Mouse (Mus musculus) lung, embryonic 15.5 days (tissue): Measurements from ENCODE around the gene Akr1b7. TPM values are rescaled to one million over a fixed set of nuclear protein-coding genes. Genes with fewer than 3 reads are reported as not detected.
"Not testable (repeated sequence)": the region's sequence is repeated elsewhere in the genome, so short reads cannot be mapped to it uniquely, and the experiment has no call there.

Experiments
- ATAC-seq: fragments of 200-750 bp; cut with Nextera tagmentation; 2 replicates; pipeline ENCODE4 v1.8.0; 2017; ENCODE audit warnings: moderate number of reproducible peaks, borderline replicate concordance; ENCODE audit not compliant: low FRiP score, low TSS enrichment; ENCODE audit errors: extremely low read depth
- H3K27ac ChIP-seq: fragments of 300-500 bp; sonication (generic); 2 replicates; pipeline ENCODE4 v1.5.1; 2015; ENCODE audit warnings: moderate library complexity, mild to moderate bottlenecking, inconsistent platforms
- H3K27me3 ChIP-seq: fragments of 300-500 bp; sonication (generic); 2 replicates; pipeline ENCODE4 v1.6.1; 2015; ENCODE audit warnings: inconsistent platforms
- H3K36me3 ChIP-seq: fragments of 300-500 bp; sonication (generic); 2 replicates; pipeline ENCODE4 v1.6.1; 2015; ENCODE audit warnings: inconsistent platforms
- H3K4me1 ChIP-seq: fragments of 300-500 bp; sonication (generic); 2 replicates; pipeline ENCODE4 v1.6.1; 2015; ENCODE audit warnings: inconsistent platforms
- H3K4me2 ChIP-seq: fragments of 300-500 bp; sonication (generic); 2 replicates; pipeline ENCODE4 v1.6.1; 2015; ENCODE audit warnings: inconsistent platforms, mild to moderate bottlenecking, moderate library complexity
- H3K4me3 ChIP-seq: fragments of 300-500 bp; sonication (generic); 2 replicates; pipeline ENCODE4 v1.5.1; 2015; ENCODE audit warnings: mild to moderate bottlenecking, inconsistent platforms
- H3K9ac ChIP-seq: fragments of 300-500 bp; sonication (generic); 2 replicates; pipeline ENCODE4 v1.6.1; 2015; ENCODE audit warnings: inconsistent platforms
- H3K9me3 ChIP-seq: fragments of 300-500 bp; sonication (generic); 2 replicates; pipeline ENCODE4 v1.6.1; 2016; ENCODE audit warnings: inconsistent platforms
- WGBS: fragments of 180-500 bp; shearing (Covaris S2); methylation state at CpG from one replicate; pipeline ENCODE4 v1.1.7; 2015; 5-methylcytosine and 5-hydroxymethylcytosine counted together
- polyA plus RNA-seq: library from polyadenylated mRNA; unstranded; fragments of >200 nt; fragmentation: Nextera tagmentation; extraction: Ambion mirVana; gene quantifications from 2 replicates; pipeline ENCODE4 v1.2.1, GENCODE M21; 2015

Gene Akr1b7
- polyA plus RNA-seq, 1 experiment from 2014 or later = not detected

DNA sequence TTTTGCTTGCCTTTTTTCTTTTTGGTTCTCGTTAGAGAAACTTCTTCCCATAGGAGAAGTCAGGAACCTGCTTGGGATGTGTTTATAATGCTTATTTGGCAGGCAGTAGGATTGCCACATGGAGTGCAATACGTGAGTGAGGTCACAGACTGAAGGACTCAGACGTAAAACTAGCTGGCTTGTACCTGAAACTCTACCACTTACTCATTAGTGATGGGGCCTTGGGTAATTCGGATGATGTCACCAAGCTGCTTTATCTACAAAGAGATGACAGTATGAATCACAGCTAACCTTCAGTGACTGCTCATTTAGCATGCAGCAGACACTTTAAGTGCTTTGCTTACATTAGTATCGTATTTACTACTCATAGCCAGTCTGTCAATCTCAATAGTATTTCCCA lies 16.2 kb upstream of the Akr1b7 start:
- Histone ChIP-seq H3K4me3 (no peak overlapping the region), H3K27me3 (no peaks in the 10 kb centered on the region), H3K27ac (no peak overlapping the region), H3K4me1 (no peaks in the 10 kb centered on the region), H3K4me2 (no peak overlapping the region), H3K9me3 (no peaks in the 10 kb centered on the region), H3K36me3 (peaks cover 15% of the 10 kb centered on the region), H3K9ac (no peak overlapping the region)
- ATAC-seq = no peak
- 53% methylated on average over 5 of the region's 5 CpGs for WGBS

- Histone ChIP-seq H3K4me1 (no peaks in the 10 kb centered on the region), H3K9ac (no peak overlapping the region), H3K9me3 (no peaks in the 10 kb centered on the region), H3K4me2 (no peak overlapping the region), H3K4me3 (no peak overlapping the region), H3K36me3 (peaks cover 4% of the 10 kb centered on the region; the same call in 1 of the 2 replicates), H3K27ac (no peak overlapping the region), H3K27me3 (no peaks in the 10 kb centered on the region)
- WGBS = 86% methylated on average over 6 of the region's 6 CpGs
- ATAC-seq = no peak
Observed at GRCm38 (mm10) chr6:34398431-34398830, 13.7 kb upstream of the Akr1b7 start.

GRCm38 (mm10) chr6:34399606-34400220 lies 12.4 kb upstream of the Akr1b7 start:
- 78% methylated on average over 13 of the region's 13 CpGs for WGBS
- ATAC-seq = no peak
- no peaks in the 10 kb centered on the region for H3K4me1 ChIP-seq
- no peaks in the 10 kb centered on the region for H3K36me3 ChIP-seq
- no peak overlapping the region for H3K4me2 ChIP-seq
- H3K4me3 ChIP-seq = no peak overlapping the region
- H3K9ac ChIP-seq = no peak overlapping the region
- no peaks in the 10 kb centered on the region for H3K27me3 ChIP-seq
- no peaks in the 10 kb centered on the region for H3K9me3 ChIP-seq
- H3K27ac ChIP-seq = no peak overlapping the region

DNA sequence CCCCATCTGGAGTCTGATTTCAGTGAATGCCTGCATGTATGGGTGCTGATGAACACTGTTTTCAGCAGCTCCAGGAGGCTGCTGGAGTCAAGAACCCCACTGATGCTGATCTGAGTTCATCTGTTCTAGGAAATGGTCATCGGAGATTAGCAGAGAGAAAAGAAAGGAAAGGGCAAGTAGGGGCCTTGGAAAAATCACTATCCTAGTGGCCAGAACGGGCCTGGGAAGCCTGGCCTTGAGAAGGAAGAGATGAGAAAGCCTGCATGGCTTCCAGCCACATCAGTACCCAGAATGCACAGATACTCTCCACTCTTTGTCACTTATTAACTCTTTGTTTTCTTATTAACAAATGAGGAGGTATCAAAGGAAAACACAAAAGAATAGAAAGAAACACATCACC lies 11.4 kb upstream of the Akr1b7 start:
- Histone ChIP-seq H3K27me3 (no peaks in the 10 kb centered on the region), H3K9ac (no peak overlapping the region), H3K4me2 (no peak overlapping the region), H3K4me3 (no peak overlapping the region), H3K4me1 (no peaks in the 10 kb centered on the region), H3K36me3 (no peaks in the 10 kb centered on the region), H3K9me3 (no peaks in the 10 kb centered on the region), H3K27ac (no peak overlapping the region)
- WGBS = 75% methylated on average over 2 of the region's 2 CpGs
- no peak for ATAC-seq

DNA sequence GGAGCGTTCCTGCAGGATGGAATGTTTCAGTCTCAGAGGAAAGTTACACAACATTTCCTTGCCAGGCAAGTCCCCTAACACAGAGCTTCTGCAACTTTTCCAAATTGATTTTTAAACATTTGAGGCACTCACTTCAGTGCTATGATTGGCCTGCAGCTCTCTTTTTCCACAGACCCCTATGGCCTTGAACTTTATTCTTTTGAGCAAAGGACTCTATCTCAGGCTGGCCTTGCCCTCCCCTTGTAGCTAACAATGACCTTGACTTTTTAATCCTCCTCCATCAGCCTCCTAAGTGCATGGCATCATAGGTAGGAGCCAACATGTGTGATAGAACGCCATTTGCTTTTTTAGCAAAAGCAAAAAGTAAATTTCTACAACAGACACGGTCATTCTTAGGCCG lies 5.4 kb upstream of the Akr1b7 start:
- Histone ChIP-seq H3K4me3 (no peak overlapping the region), H3K9ac (no peak overlapping the region), H3K27me3 (no peaks in the 10 kb centered on the region), H3K4me1 (no peaks in the 10 kb centered on the region), H3K9me3 (no peaks in the 10 kb centered on the region), H3K27ac (no peak overlapping the region), H3K4me2 (no peak overlapping the region), H3K36me3 (no peaks in the 10 kb centered on the region)
- WGBS = 87% methylated on average over 4 of the region's 4 CpGs
- ATAC-seq = no peak

DNA sequence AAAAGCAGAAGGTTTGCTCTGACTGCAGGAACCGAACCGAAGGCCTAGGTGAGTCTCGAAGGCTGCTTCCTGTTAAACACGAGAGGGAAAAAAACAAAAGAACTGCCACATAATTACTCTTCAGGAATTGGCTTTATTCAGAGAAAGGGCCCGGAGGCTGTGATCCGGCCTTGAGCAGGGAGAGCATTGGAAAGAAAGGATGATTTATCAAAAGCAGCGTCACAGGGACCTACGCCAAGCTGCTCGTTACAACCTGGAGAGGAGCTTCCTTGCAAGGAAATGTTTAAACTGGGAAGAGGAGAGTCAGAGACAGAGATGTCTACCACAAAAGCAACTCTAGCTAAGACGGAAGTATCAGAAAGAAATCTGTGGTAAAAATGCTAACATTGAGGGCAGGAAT lies 4.7 kb upstream of the Akr1b7 start:
- ATAC-seq = no peak
- no peaks in the 10 kb centered on the region for H3K4me1 ChIP-seq
- H3K9me3 ChIP-seq = no peaks in the 10 kb centered on the region
- 0 out of 2 replicates have a peak overlapping the region, but pooled peaks have one; percentile 22 for H3K27ac ChIP-seq
- WGBS = 51% methylated on average over 10 of the region's 10 CpGs
- H3K27me3 ChIP-seq = no peaks in the 10 kb centered on the region
- H3K4me3 ChIP-seq = no peak overlapping the region
- no peak overlapping the region for H3K9ac ChIP-seq
- no peak overlapping the region for H3K4me2 ChIP-seq
- H3K36me3 ChIP-seq = no peaks in the 10 kb centered on the region

DNA sequence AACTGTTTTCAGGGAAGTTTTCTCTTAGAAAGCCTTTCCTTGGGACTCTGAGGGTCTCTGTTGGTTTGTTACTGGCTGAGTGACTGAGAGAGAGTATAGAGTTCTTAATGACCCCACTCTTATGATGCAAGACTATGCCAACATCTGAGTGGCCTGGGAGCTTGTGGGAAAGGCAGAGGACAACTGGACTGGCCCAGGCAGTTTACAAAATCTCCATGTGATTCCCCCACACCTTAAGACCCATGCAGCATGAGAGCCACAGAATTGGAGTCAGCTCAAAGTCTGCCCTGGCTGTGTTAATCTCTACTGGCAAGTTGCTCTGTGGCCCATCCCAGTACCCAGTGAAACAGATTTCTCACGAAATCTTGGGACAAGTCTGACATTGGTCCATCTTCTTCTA lies 554 bp downstream of the Akr1b7 start:
- Histone ChIP-seq H3K9me3 (no peaks in the 10 kb centered on the region), H3K4me2 (no peak overlapping the region), H3K4me1 (no peaks in the 10 kb centered on the region), H3K27me3 (no peaks in the 10 kb centered on the region), H3K4me3 (no peak overlapping the region), H3K36me3 (no peaks in the 10 kb centered on the region), H3K9ac (no peak overlapping the region), H3K27ac (no peak overlapping the region)
- ATAC-seq = no peak
- WGBS = 80% methylated on average over 1 of the region's 1 CpGs

DNA sequence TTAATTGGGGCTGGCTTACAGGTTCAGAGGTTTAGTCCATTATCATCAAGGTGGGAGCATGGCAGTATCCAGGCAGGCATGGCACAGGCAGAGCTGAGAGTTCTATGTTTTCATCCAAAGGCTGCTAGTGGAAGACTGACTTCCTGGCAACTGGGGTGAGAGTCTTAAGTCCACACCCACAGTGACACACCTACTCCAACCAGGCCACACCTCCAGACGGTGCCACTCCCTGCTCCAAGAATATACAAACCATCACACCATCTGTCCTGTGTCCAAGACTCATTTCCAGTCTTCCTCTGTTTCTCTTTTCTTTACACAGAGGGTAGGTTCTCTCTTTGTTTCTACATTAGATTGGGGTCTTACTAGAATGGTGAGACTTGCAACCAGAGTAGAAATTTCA lies 1.3 kb downstream of the Akr1b7 start:
- not testable (repeated sequence) for ATAC-seq, H3K27me3 ChIP-seq, H3K4me2 ChIP-seq, H3K9me3 ChIP-seq, H3K9ac ChIP-seq, H3K4me1 ChIP-seq, H3K4me3 ChIP-seq, H3K27ac ChIP-seq, H3K36me3 ChIP-seq
- 31% methylated on average over 1 of the region's 1 CpGs for WGBS

DNA sequence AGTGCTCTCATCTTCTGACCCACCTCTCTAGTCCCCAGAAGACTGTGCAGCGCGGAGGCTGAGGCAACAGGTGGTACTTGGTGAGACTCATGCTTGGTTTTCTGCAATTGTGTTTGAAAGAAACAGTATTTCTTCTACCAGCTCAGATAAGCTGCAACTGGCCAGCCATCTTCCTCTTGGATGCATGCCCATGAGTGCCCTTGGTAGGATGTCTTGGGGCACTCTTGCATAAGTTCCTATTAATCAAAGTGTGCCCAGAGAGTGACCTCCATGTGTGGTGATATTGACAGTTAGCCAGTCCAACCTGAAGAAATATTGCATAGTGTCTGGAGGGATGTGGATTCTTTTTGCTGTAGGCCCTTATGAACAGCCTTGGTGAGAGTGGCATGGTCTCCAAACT lies 4.4 kb downstream of the Akr1b7 start:
- no peaks in the 10 kb centered on the region for H3K4me1 ChIP-seq
- no peaks in the 10 kb centered on the region for H3K27me3 ChIP-seq
- no peak for ATAC-seq
- H3K27ac ChIP-seq = no peak overlapping the region
- no peak overlapping the region for H3K4me3 ChIP-seq
- H3K4me2 ChIP-seq = no peak overlapping the region
- H3K9ac ChIP-seq = no peak overlapping the region
- WGBS = 100% methylated on average over 2 of the region's 2 CpGs
- H3K9me3 ChIP-seq = no peaks in the 10 kb centered on the region
- no peaks in the 10 kb centered on the region for H3K36me3 ChIP-seq

DNA sequence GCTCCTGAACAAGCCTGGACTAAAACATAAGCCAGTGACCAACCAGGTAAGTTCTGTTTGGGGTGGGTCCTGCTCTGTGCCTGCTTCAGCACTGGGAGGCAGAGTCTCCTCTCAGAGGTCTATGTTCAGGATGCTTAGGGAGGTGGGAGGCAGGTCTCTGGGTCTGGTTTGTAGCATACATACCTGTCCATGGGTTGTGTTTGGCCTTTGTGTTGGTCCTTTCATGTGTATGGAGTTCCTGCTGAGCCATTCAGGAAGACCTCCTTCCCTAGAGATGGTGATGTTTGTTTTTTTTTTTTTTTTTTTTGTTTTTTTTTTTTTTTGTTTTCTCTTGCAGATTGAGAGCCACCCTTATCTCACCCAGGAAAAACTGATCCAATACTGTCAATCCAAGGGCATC lies 6.9 kb downstream of the Akr1b7 start:
- Histone ChIP-seq H3K4me2 (no peak overlapping the region), H3K36me3 (no peaks in the 10 kb centered on the region), H3K27ac (no peak overlapping the region), H3K9me3 (no peaks in the 10 kb centered on the region), H3K9ac (no peak overlapping the region), H3K4me3 (no peak overlapping the region), H3K4me1 (no peaks in the 10 kb centered on the region), H3K27me3 (no peaks in the 10 kb centered on the region)
- no peak for ATAC-seq

DNA sequence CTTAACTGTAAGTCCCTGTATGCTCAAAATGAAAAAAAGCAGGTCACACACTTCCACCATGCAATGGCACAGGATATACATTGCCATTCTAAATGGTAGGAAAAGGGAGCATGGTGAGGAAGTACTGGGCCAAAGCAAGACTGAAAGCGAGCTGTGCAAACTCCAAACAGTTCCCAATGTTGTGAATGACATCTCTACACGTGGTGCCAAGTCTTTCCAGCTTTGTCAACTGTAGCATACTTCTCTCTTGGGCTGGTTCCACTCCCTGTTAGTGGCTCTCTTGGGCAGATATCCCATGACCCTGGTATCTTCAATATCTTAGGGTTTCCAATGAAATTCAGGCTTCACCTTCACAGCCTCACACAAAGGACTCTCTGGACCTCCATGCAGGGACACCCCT lies 26.9 kb downstream of the Akr1b7 start:
- no peak for ATAC-seq
- WGBS = 55% methylated on average over 2 of the region's 2 CpGs
- Histone ChIP-seq H3K4me1 (no peaks in the 10 kb centered on the region), H3K4me3 (no peak overlapping the region), H3K27ac (no peak overlapping the region), H3K9ac (no peak overlapping the region), H3K36me3 (no peaks in the 10 kb centered on the region), H3K4me2 (no peak overlapping the region), H3K9me3 (no peaks in the 10 kb centered on the region; the same call in 1 of the 2 replicates), H3K27me3 (no peaks in the 10 kb centered on the region)

GRCm38 (mm10) chr6:34441556-34442257 lies 29.6 kb downstream of the Akr1b7 start:
- no peaks in the 10 kb centered on the region for H3K27me3 ChIP-seq
- H3K4me1 ChIP-seq = no peaks in the 10 kb centered on the region
- no peaks in the 10 kb centered on the region for H3K9me3 ChIP-seq
- no peak overlapping the region for H3K9ac ChIP-seq
- H3K4me2 ChIP-seq = no peak overlapping the region
- 46% methylated on average over 9 of the region's 9 CpGs for WGBS
- ATAC-seq = no peak
- no peaks in the 10 kb centered on the region for H3K36me3 ChIP-seq
- H3K4me3 ChIP-seq = no peak overlapping the region
- H3K27ac ChIP-seq = no peak overlapping the region
